Mouse (Mus musculus) cerebellum, adult 11-12 months (tissue): ENCODE results near the gene Cd80.

Experiments
- DNase-seq: peaks from one replicate; pipeline ENCODE4 v3.0.0; 2022

Gene Cd80

GRCm38 (mm10) chr16:38450707-38451106, 4.7 kb upstream of the Cd80 start:
- no peak for DNase-seq

GRCm38 (mm10) chr16:38451421-38452205, 3.7 kb upstream of the Cd80 start:
- DNase-seq, result peak; percentile 30

- peak; percentile 92 for DNase-seq
Observed at GRCm38 (mm10) chr16:38452442-38453202, 2.7 kb upstream of the Cd80 start, which contains the start of gene Adprh. Gene Adprh, minus strand, starts transcription at chr16:38452703.

GRCm38 (mm10) chr16:38453203-38453553, 2.2 kb upstream of the Cd80 start:
- DNase-seq, result no peak

- DNase-seq, result no peak
Observed at GRCm38 (mm10) chr16:38453952-38454351, 1.4 kb upstream of the Cd80 start.

- no peak for DNase-seq
Observed at GRCm38 (mm10) chr16:38454533-38455254, 667 bp upstream of the Cd80 start.

GRCm38 (mm10) chr16:38456812-38457567, 1.6 kb downstream of the Cd80 start:
- DNase-seq, result no peak

- DNase-seq, result no peak
Observed at GRCm38 (mm10) chr16:38458600-38459280, 3.4 kb downstream of the Cd80 start.

- no peak for DNase-seq
Observed at GRCm38 (mm10) chr16:38459990-38460389, 4.6 kb downstream of the Cd80 start.

- DNase-seq, result no peak
Observed at GRCm38 (mm10) chr16:38461749-38462148, 6.4 kb downstream of the Cd80 start.

GRCm38 (mm10) chr16:38462161-38462560, 6.8 kb downstream of the Cd80 start:
- no peak for DNase-seq

- no peak for DNase-seq
Observed at GRCm38 (mm10) chr16:38463305-38463704, 7.9 kb downstream of the Cd80 start.

- DNase-seq, result no peak
Observed at GRCm38 (mm10) chr16:38466089-38466488, 10.7 kb downstream of the Cd80 start.

GRCm38 (mm10) chr16:38467091-38467916, 11.9 kb downstream of the Cd80 start:
- DNase-seq, result no peak

- DNase-seq, result no peak
Observed at GRCm38 (mm10) chr16:38467917-38468705, 12.8 kb downstream of the Cd80 start.

GRCm38 (mm10) chr16:38468706-38469018, 13.3 kb downstream of the Cd80 start:
- DNase-seq, result no peak

- DNase-seq, result no peak
Observed at GRCm38 (mm10) chr16:38469437-38469836, 14.1 kb downstream of the Cd80 start.

- DNase-seq, result no peak
Observed at GRCm38 (mm10) chr16:38471697-38472506, 16.5 kb downstream of the Cd80 start.

GRCm38 (mm10) chr16:38472507-38472873, 17.1 kb downstream of the Cd80 start:
- no peak for DNase-seq

GRCm38 (mm10) chr16:38473661-38474060, 18.3 kb downstream of the Cd80 start:
- no peak for DNase-seq
